Mouse (Mus musculus) erythroblast, adult 5-6 weeks (primary cell): ENCODE data around the gene Fam229b. TPM values are rescaled to one million over a fixed set of nuclear protein-coding genes. Genes with fewer than 3 reads are reported as not detected.

Experiments
- ATAC-seq: replicated peaks from 2 replicates; pipeline ENCODE4 v1.8.0; 2016; ENCODE audit warnings: moderate number of reproducible peaks, mild to moderate bottlenecking, moderate TSS enrichment, inconsistent platforms; ENCODE audit not compliant: poor library complexity, low FRiP score, severe bottlenecking
- total RNA-seq, 2 experiments: library from RNA; stranded (forward) in 1 of 2; stranded (reverse) in 1 of 2; fragments of 150-400 nt in 1 of 2; fragments of 200-764, 138-1000 nt in 1 of 2; gene quantifications; 2 replicates each; pipeline versions ENCODE4 v1.2.3 to v1.2.4; 2015 to 2017; ENCODE audit warnings: low replicate concordance in 2 of 2

Fam229b gene
- total RNA-seq, 2 experiments from 2014 or later, result not detected

- ATAC-seq, result no peak
Measured at GRCm38 (mm10) chr10:39138761-39139160, 5.0 kb upstream of the Fam229b start.

GRCm38 (mm10) chr10:39137766-39138165 lies 4.1 kb upstream of the Fam229b start:
- no peak for ATAC-seq

GRCm38 (mm10) chr10:39121412-39121811 lies 12.3 kb downstream of the Fam229b start:
- no peak for ATAC-seq

GRCm38 (mm10) chr10:39109489-39109874 lies 24.2 kb downstream of the Fam229b start:
- no peak for ATAC-seq

GRCm38 (mm10) chr10:39108837-39109488 lies 24.8 kb downstream of the Fam229b start:
- no peak for ATAC-seq

GRCm38 (mm10) chr10:39106935-39107334 lies 26.8 kb downstream of the Fam229b start:
- ATAC-seq, result no peak

GRCm38 (mm10) chr10:39106413-39106812 lies 27.3 kb downstream of the Fam229b start:
- no peak for ATAC-seq

GRCm38 (mm10) chr10:39104803-39105449 lies 28.8 kb downstream of the Fam229b start:
- ATAC-seq, result no peak

GRCm38 (mm10) chr10:39098746-39099145 lies 35.0 kb downstream of the Fam229b start:
- no peak for ATAC-seq

- no peak for ATAC-seq
Measured at GRCm38 (mm10) chr10:39096981-39097380, 36.7 kb downstream of the Fam229b start.

- no peak for ATAC-seq
Measured at GRCm38 (mm10) chr10:39072048-39072447, 61.7 kb downstream of the Fam229b start.

Other genes starting within 250 kb of the Fam229b start
- not detected in 2 replicates for gene Lama4, start 168.4 kb downstream of the Fam229b start, total RNA-seq (2015; ENCODE audit: low replicate concordance)
- 0.60 TPM in 1 of 2 replicates, not detected in the other for gene Lama4, start 168.4 kb downstream of the Fam229b start, total RNA-seq (2017; ENCODE audit: low replicate concordance)
- gene Tube1, start 62 bp upstream of the Fam229b start, total RNA-seq (2015; ENCODE audit: low replicate concordance), result 4.4 and 5.2 TPM in 2 replicates
- 3.1 and 3.6 TPM in 2 replicates for gene Tube1, start 62 bp upstream of the Fam229b start, total RNA-seq (2017; ENCODE audit: low replicate concordance)
- not detected in 2 replicates for gene Ccn6, start 29.9 kb upstream of the Fam229b start, total RNA-seq (2015; ENCODE audit: low replicate concordance)
- gene Ccn6, start 29.9 kb upstream of the Fam229b start, total RNA-seq (2017; ENCODE audit: low replicate concordance), result not detected in 2 replicates
- gene Fyn, start 234.9 kb upstream of the Fam229b start, total RNA-seq (2015; ENCODE audit: low replicate concordance), result 2.5 and 3.7 TPM in 2 replicates
- gene Fyn, start 234.9 kb upstream of the Fam229b start, total RNA-seq (2017; ENCODE audit: low replicate concordance), result 5.6 and 5.7 TPM in 2 replicates